Mouse (Mus musculus): ENCODE results near the gene Atm.

Gene Atm

DNA sequence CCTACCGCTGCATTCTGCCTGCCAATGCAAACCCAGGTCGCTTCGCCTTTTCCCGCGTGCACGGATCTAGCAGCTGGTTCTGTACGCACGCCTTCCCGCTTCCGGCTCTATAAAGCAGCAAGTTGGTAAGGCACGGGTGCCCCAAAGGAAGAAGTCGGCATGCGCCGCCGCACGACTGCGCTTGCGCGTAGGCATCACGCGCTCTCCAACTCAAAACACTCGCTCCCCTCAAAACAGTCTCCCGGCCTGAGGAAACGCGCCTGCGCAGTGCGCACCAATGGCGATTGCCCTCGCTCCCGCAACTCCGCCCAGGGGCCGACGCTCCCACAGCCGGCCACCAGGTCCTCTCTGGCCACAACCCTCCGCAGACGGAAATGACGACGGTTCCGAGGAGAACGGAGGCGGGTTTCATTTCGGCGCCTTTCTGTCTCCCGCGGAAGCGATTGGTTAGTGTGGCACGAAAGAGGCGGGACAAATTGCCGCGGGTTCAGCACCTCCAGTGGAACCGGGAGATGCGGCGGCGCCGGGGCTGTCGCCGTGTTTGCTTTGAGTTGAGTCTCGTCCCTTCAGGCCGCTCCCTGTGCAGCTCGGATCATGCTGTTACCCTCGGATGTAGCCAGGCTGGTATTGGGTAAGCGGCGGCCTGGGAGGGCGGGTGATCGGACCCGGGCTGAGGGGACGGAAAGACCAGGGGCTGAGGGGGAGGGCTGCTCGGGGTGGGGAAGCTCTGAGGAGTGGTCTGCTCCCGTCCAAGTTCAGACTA, at the start of gene Atm, which contains the start of gene Npat:
Atm (minus strand) TSS at position 183 of the 763 bp plus-strand sequence.
Npat (plus strand) TSS at position 490 of the 763 bp plus-strand sequence.
- DNase-seq: peak; percentile 99 to 100

DNA sequence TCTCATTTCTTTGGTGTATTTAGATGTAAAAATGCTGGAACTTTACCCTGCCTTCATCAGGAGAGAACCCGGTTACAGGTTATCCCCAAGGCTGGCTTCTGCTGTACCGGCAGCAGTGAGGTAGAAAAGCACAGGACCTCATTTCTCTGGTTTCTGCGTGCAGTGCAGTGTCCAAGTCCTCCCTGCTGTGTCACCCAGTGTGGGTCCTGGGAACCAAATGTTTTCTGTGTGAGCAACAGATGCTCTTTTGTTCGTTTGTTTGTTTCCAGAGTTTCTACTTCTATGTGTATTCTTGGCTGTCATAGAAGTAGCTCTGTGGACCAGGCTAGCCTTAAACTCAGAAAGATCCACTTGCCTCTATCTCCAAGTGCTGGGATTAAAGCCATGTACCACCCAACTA, 45.3 kb upstream of the Atm start:
- no peak for DNase-seq

DNA sequence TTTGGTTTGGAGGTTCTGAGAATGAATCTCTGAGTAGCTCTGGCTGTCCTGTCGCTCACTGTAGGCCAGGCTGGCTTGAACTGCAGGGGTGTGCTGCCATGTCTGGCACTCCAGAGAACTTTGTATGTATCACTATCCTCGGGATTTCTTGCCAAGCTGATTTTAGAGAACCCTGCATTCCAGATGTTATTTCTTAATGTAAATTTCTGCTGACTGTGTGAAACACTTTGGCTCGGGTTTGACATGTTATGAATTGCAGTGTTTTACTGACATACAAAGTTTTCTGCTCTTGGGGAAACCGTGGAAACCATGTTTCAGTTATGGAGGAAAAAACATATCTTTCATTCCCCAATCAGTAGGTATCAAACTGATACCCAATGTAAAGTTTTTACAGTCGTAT, 39.2 kb upstream of the Atm start:
- no peak for DNase-seq

DNA sequence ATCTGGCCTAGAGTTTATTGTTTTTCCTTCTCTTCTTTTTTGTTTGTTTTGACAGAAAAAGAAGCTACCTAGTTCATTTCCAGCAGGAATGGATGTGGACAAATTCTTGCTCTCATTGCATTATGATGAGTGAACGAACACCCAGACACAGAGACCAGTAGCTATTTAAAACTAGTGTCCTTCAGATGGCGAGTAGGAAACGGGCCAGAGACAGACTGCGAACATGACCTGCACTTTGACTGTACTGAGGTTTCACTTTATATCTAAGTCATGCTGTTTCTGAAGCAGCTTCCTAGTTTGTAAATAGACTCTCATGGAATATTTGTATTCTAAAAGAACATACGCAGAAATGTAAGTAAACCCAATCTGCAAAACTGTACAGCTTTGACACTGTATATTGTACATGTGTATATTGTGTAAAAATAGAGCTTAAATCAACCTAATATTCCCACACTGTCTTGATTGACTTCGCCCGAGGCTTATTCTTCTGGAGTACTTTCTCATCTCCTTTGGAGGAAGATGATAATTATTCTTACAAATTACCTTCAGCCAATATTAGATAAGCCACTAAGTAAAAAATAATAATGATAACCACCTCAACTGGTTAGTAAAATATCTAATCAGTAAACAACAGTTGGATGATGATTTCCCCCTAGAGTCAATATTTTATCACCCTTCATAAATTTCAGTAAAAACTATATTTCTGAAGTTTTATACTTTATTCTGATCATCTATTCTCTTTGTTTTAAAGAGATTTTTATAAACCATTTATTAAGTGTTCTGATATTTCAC, 36.2 kb upstream of the Atm start:
- no peak for DNase-seq

DNA sequence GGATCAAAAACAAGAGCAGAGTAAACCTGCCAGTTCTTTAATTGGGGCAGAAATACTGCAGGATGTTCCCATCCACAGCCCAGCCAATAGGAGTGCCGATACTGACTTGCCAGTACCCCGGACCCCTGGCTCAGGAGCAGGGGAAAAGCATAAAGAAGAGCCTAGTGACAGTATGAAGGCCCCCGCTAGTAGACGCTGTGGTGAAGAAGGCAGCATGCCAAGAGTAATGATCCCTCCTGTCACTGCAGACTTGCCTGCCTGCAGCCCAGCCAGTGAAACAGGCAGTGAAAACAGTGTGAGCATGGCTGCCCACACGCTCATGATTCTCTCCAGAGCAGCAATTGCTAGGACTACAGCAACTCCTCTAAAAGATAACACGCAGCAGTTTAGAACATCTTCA, 34.1 kb upstream of the Atm start:
- DNase-seq: no peak

DNA sequence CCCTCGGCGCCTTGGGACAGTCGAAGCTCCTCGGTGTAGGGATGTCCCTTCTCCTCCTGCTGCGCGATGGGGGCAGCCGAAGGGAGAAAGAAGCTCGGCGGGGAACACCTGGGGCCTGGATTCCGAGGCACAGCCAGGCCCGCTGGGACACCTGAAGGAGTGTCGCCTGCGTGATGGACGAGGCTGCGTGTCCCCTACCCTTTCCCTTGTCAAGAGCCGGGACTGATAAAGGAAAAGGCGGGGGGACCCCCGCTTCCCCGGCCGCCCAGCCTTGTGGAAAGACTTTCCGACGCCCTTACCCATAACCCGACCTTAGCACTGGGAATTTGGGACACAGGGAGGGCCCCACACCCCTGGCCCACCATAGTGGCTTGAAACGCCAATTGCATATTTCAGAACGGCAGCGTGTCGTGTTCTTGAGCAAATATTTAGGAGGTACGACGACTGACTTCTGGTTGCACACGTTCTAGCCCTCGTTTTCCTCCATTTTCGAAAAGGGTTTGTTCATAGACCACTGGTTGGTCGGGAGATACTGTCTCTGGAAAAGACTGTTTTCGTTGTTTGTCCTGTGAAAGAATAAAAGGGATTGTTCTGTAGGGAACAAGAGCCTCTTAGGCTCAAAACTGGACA, 911 bp upstream of the Atm start:
- no peak for DNase-seq

DNA sequence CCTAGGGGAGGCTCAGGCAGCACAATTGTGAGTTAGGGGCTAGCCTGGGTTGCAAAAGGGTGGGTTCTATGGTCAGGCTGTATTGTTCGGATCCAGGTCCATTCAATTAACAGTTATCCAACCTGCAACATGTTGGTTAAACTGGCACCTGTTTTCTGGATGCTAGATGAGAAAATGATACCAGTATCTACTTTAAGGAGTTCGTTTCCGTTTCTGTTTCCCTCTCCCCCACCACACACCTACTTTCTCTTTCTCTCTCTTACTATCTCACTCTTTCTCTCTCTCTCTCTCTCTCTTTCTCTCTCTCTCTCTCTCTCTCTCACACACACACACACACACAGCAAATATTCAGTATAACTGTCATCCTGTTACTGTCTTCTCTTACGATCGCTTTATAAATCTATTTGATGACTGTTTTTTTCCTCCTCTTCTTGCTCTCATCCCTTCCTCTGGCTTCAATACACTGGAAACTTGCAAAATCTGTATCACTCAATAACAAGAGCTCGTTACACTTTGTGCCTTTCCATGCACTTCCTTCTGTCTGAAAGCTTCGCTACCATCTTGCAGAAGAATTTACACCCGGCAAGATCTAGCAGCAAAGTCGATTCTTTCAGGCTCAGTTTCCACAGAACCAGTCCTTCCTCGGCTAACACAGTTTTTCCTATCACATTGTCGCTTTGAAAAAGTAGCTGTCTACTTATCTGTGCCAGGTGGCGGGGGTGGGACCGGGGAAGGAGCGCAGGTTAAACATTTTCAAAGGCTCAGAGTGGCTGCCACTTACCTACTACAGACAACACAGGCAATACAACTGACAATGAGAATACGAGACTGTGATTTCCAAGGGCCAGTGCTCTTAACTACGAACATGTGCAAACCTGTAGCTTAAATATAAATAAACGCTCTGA, 872 bp downstream of the Atm start:
- peak; percentile 7 to 20 for DNase-seq

DNA sequence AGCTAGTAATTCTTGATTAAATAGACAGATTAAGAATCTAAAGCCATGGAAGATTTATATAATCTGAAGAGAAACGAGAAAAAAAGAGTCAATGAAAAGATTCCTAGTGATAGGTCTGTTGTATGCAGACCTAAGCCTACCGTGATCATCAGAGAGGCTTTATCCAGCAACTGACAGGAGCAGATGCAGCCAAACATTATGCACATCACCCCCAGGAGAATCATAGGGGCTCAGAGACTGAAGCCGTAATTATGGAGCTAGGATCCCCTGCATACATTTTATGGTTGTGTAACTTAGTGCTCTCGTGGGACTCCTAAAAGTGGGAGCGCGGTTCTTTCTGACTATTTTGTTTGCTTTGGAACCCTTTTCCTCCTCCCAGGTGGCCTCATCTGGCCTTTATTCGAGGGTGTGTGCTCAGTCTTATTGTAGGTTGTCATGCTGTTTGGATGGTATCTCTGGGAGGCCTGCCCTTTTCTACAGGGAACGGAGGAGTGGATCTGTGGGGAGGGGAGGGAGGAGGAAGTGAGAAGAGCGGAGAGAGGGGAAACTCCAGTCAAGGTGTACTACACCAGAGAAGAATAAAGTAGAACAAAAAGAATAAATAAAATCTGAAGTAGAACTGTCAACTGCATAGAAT, 19.0 kb downstream of the Atm start:
- no peak for DNase-seq

DNA sequence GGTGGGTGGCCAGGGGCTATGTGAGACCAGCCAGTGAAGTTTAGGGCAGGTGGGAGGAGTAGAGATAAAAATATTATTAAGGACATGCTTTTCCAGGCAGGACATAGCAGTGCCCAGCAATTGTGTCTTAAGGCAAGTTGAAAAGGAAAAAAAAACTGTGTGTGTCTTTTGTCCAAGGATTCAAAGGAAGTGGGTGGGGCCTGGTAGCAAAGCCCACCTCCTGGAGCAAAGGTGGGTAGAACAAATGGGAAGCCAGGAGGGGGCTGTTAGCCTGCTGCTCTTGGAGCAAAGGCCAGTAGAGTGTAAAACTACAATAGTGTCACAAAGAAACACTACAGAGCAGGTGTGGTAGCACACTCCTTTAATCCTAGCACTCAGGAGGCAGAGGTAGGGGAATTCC, 22.4 kb downstream of the Atm start:
- no peak for DNase-seq

DNA sequence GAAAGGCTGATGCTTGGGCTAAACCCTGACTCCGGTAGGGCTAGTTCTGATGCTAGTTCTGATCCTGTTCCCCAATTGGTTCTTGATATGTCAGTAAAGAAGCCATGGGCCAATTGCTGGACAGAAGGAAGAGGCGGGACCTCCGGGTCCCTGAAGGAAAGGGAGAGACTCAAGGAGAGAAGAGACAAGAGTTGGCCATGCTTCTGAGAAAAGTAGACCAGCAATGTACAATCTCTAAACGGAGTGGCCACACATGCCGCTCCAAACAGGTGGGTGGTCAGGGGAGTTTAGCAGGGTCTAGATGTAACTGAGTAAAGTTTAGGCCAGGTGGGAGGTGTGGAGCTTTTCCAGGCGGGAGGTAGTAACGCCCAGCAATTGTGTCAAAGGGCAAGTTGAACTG, 28.5 kb downstream of the Atm start:
- DNase-seq: no peak

DNA sequence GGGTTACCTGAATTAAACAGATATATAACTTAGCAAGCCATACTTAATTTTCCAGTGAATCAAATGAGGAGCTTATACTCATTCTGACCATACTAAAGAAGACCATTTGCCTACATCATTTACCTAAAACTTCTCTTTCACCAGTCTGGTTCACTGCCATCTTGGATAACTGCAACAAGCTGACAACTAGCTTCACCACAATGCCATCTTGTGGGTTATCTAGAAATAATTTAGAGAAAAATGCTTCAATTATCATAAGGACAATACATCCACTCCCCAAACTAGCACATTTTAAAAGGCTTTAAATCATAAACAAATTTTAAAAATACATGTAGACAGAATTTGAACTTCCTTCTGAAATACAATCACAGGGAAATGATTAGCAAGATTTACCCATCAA, 50.7 kb downstream of the Atm start:
- no peak for DNase-seq

DNA sequence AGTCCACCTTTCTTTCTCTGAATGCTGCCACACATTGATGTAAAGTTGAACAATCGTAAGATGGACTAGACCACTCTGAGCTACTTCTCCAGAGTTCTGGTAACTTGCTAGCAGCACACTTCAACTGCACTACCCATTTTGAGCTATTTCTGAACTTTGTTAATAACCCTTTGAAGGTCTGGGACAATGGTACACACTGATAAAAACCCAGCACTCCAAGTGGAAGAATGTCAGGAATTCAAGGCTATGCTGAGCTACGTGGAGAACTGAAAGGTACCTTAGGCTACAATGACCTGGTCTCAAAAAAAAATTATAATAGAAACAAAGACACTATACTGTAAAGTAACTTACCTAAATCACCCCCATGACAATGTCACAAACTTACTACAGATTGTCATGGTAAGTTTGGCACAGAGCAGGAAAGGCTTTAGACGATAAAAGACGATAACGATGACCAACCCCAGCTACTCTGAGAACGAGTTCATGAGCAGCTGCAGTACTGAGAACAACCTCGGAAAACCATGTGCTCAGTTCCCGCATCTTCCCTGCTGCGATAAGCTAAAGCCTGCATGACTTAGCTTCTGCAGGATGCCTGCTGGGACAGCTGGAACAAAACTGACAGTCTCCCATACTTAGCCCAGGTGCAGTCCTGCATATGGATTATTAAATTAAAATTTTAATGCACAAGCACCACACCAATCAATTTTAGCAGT, 63.6 kb downstream of the Atm start:
- DNase-seq: no peak

DNA sequence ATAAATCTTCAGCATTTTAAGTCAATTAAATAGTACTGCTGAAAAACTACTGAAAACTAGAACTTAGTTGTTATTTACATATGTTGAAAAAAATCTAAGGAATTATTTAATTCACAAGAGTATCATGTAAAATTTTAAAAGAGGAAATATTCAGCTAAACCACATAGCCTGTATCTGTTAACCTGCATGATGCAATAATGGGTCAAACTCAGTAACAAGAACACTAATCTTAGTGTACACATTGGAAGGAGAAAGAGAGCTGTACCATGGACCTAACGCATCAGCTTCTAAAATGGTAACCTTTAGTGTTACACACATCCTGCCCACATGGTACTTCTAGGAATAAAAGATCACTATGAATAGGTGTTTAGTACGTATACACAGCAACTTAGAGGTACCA, 84.5 kb downstream of the Atm start:
- no peak for DNase-seq

DNA sequence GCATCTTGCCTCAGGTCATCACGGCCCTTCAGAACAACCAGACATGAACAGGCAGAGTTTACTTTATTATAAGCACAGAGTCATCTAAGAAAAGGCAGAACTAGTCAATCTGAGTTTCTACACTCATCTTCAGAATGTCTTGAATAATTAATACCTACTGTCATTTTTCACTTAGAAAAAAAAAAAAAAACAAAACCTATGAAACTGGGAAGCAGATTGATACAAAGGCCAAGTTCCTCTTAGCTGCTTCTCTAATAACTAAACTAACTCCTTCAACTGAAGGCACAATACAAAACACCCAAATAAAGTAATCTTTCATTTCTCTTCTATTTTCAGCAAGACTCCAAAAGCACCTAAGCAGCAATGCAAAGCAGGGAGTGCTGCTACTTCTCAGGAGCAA, 85.9 kb downstream of the Atm start:
- DNase-seq: no peak

DNA sequence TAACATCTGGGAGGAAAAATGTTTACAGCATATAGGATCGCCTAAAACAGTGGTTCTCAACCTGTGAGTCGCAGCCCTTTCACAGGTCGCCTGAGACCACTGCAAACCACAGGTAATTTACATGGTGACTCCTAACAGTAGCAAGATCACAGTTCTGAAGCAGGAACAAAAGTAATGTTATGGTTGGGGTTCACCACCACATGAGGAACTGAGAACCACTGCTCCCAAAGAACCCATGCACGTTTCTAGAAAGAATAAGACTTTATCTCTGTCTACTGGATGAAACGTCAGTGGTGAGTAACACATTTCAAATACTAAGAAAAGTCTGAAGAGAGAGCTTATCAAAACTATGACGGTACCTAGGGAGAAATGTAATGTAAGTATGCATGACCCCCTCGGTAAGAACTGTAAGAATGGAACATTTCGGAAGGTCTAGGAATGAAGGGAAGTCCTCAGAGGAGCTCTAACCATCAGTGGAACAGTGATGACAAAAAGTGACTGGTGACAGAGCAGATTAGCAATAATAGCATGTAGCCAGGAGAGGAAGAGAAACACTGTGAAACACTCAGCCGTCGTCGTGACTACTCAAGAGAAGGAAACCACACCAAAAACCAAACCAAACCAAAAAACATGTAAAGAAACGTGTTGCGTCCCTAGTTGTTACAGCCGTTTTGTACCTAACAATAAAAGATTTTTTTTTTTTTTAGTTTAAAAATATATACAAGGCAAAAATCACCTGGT, 100.5 kb downstream of the Atm start:
- DNase-seq: no peak

DNA sequence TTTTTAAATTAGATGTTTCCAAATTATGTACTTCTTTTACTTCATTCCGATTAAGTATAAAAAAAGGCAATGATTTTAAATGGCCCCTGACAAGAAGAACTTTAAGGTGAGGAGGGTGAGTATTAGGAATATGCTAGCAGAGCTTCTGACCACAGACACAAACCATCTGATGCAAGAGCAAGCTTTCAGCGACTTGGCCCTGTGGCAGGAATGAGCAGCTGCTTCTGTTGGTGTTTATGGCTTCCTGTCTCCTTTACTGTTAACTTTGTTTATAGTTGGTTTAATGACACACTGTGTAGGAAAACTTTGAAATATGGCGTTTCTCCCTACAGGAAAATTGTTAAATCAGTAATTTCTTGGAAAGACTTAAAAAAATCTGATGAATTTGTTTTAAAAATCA, 108.9 kb downstream of the Atm start:
- DNase-seq: no peak

DNA sequence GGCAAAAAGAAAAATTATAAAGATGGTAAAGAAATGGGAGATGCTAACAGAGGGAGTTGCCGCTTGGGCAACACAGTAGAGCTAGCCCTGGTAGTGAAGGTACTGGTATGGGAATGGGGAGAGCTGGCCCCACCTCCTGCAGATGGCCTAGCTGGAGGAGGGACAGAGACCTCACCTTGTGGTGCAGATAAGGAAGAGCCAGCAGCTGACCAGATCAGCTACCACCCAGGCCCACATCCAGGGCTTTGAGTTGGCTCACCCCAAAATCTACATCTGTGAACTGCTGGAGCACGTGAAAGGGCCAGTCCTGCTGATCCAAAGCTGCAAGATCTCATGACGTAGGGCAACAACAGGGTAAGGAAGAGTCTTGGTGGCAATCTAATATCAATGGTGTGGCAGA, 109.8 kb downstream of the Atm start:
- DNase-seq: no peak

DNA sequence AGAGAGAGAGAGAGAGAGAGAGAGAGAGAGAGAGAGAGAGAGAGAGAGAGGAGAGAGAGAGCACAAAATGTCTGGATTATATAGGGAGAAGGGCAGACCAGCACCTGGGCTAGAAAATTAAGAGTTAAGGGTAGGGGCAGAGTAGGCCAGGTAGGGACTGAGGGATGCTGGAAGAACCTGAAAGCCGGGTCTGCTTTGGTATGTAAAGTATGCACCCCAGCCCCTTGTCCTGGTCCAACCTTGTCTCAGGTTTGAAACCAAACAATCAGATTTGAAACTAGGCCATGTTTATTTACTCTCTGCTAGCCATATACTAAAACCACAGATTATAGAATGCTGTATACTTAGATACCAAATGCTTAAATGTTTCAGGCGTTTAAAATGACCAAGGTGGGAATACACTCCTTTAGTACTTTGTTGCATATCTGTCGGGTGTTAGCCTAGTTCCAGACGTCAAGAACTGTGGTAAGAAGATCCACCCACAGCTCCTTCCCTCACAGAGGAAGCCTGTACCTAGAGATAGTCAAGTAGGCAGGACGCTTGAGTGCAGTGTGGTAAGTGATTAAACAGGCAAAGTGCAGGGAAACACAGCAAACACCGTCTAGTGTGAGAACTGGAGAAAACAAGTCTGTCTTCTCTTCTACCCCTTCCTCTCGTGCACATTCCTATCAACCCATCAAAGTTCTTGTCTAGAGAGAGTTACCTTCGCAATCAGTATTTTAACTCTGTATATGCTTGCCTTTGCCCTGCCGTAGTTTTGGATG, 114.2 kb downstream of the Atm start:
- no peak for DNase-seq

DNA sequence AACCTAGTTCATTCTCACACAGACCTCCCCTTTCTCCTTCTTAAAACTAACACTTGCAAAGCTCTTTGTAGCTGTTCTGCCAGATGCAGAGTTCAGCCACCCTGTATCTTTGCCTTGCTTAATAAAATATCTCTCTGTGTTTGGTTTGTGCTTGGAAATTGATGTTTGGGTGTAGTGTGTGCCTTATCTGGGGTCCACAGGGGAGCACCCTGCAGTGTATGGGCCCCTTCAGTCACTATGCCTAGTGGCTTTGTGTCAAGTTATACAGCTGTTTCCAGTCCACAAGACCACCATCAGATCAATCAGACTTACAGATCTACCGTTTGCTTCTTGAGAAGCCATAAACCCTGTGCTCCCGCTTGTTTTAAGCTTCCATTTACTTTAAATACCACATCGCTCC, 127.1 kb downstream of the Atm start:
- DNase-seq: no peak

DNA sequence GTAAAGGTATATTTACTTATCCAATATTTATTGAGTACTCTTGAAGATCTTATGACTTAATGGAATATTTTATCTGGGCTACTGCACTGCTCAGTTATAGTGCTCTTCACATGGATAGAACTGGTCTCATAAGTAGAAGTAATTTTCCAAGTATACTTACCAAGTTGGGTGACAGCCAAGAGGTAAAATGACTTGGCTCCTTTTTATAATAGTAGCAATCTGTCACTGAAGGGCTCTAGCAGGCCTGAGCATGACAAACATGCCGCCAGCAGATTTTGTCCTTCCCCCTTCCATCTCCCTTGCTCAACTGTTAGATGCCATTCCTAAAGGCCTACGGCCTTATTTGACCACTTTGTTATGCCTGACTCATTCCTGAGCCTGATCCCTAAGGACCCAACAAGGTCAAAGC, 127.6 kb downstream of the Atm start:
- no peak for DNase-seq
